In the genomic region with DNA sequence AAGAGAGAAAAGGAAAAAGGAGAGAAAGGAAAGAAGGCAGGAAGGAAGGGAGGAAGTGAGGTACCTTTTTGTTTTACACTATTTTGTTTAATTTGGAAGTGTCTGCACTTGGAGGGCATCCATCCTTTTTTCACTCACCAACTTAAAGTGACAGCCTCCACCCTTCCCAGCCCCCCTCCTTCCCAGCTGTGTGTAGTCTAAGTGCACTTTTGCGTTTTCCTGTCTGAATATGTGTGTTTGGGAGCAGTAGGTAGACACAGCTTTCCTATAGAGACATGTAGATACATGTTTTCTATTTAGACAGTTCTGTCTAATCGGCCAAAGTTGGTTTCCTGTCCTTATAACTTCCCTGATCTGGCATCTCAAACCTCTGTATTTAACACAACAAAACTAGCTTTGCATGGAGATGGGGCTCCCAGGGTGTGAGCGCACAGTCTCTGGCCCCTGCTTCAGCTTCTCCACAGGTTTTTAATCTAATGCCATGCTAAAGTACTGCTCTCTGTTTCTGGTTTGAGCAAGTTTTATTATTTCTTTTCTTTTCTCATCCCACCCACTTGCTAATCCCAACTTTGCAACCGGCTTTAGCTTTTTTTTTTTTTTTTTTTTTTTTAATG, we compare ENCODE assay signal across 8 mouse cellular contexts.
DNase-seq lines count a peak whose midpoint lies in the region; ATAC-seq and TF ChIP-seq lines count a peak whose summit lies in the region.

No protein-coding gene starts in this region.

- H3K4me1 ChIP-seq in spleen, adult 2 months (ENCODE audit: control insufficient read depth, insufficient read depth, insufficient read length): no peaks in the 10 kb centered on the region
- peaks cover 35% of the 10 kb centered on the region for H3K4me1 ChIP-seq in forebrain, embryonic 14.5 days (ENCODE audit: control insufficient read depth, insufficient read depth, low read length)
- peaks cover 43% of the 10 kb centered on the region for H3K4me1 ChIP-seq in limb, embryonic 15.5 days
- H3K4me1 ChIP-seq in stomach, postnatal 0 days (replicated peaks; ENCODE audit: control insufficient read depth, insufficient read depth): 0 out of 2 replicates have a peak, but pooled peaks cover 2% of the 10 kb centered on the region

- H3K9ac ChIP-seq in forebrain, embryonic 14.5 days (ENCODE audit: low read length): peak overlapping the region; percentile 54
- no peak overlapping the region for H3K9ac ChIP-seq in limb, embryonic 15.5 days
- H3K9ac ChIP-seq in stomach, postnatal 0 days (ENCODE audit: low read length): no peak overlapping the region

- WGBS in spleen, adult 2 months: 56% methylated on average over 4 of the region's 4 CpGs
- WGBS in forebrain, embryonic 14.5 days: 1% methylated on average over 4 of the region's 4 CpGs
- WGBS in limb, embryonic 15.5 days: 20% methylated on average over 4 of the region's 4 CpGs
- 37% methylated on average over 4 of the region's 4 CpGs for WGBS in stomach, postnatal 0 days

- peak overlapping the region; percentile 27; the same call in 1 of the 2 replicates for H3K4me3 ChIP-seq in spleen, adult 2 months (ENCODE audit: extremely low read depth, insufficient read depth, insufficient read length)
- H3K4me3 ChIP-seq in forebrain, embryonic 14.5 days (ENCODE audit: low read depth, low read length): peak overlapping the region; percentile 30
- H3K4me3 ChIP-seq in limb, embryonic 15.5 days: peak overlapping the region; percentile 33
- peak overlapping the region; percentile 28 for H3K4me3 ChIP-seq in stomach, postnatal 0 days (ENCODE audit: low read depth, low read length)

- H3K27me3 ChIP-seq in spleen, adult 2 months (ENCODE audit: control insufficient read depth, insufficient read depth, low read length): 0 out of 2 replicates have a peak, but pooled peaks cover 1% of the 10 kb centered on the region
- peaks cover 26% of the 10 kb centered on the region for H3K27me3 ChIP-seq in forebrain, embryonic 14.5 days (replicated peaks; ENCODE audit: control insufficient read depth, insufficient read depth, low read length)
- no peaks in the 10 kb centered on the region for H3K27me3 ChIP-seq in limb, embryonic 15.5 days
- H3K27me3 ChIP-seq in stomach, postnatal 0 days (ENCODE audit: control insufficient read depth, insufficient read depth, low read length): no peaks in the 10 kb centered on the region

- no peak for TF ChIP-seq CTCF in spleen, adult 2 months (IDR thresholded peaks at IDR 0.05; ENCODE audit: extremely low read depth, insufficient read depth, insufficient read length, insufficient replicate concordance)
- no peak for TF ChIP-seq CTCF in stomach, postnatal 0 days (IDR thresholded peaks at IDR 0.05; ENCODE audit: low read depth)

- no peaks in the 10 kb centered on the region for H3K9me3 ChIP-seq in forebrain, embryonic 14.5 days (replicated peaks; ENCODE audit: control insufficient read depth, low read length)
- H3K9me3 ChIP-seq in limb, embryonic 15.5 days: no peaks in the 10 kb centered on the region
- H3K9me3 ChIP-seq in stomach, postnatal 0 days (ENCODE audit: control insufficient read depth, low read length): no peaks in the 10 kb centered on the region

- ATAC-seq in forebrain, embryonic 14.5 days: no peak
- ATAC-seq in limb, embryonic 15.5 days (ENCODE audit: insufficient number of reproducible peaks, low FRiP score, low TSS enrichment, low read depth): no peak
- ATAC-seq in stomach, postnatal 0 days (ENCODE audit: low FRiP score, low TSS enrichment): no peak

- TF ChIP-seq POLR2A in spleen, adult 2 months (IDR thresholded peaks at IDR 0.05; ENCODE audit: low read depth, low read length): no peak

- no peaks in the 10 kb centered on the region for H3K36me3 ChIP-seq in spleen, adult 2 months (ENCODE audit: control insufficient read depth, insufficient read depth, low read length)
- H3K36me3 ChIP-seq in forebrain, embryonic 14.5 days (ENCODE audit: control insufficient read depth, insufficient read depth, low read length): no peaks in the 10 kb centered on the region
- no peaks in the 10 kb centered on the region for H3K36me3 ChIP-seq in limb, embryonic 15.5 days
- no peaks in the 10 kb centered on the region for H3K36me3 ChIP-seq in stomach, postnatal 0 days (ENCODE audit: control insufficient read depth, insufficient read depth, low read length)

- TF ChIP-seq EP300 in stomach, postnatal 0 days (optimal IDR thresholded peaks at IDR 0.05): no peak

- no peak overlapping the region for H3K27ac ChIP-seq in spleen, adult 2 months (ENCODE audit: insufficient read depth, low read length)
- H3K27ac ChIP-seq in forebrain, embryonic 14.5 days (ENCODE audit: low read depth, low read length): peak overlapping the region; percentile 85
- no peak overlapping the region for H3K27ac ChIP-seq in limb, embryonic 15.5 days
- H3K27ac ChIP-seq in stomach, postnatal 0 days (replicated peaks): no peak overlapping the region

- no peak for DNase-seq in spleen, adult 2 months (ENCODE audit: low read depth in 1 of 2, low spot score in 2 of 2)
- no peak for DNase-seq in spleen, postnatal 4 days (ENCODE audit: low spot score in 2 of 2)
- DNase-seq in forebrain, embryonic 14.5 days (ENCODE audit: low spot score): no peak
- DNase-seq in stomach, postnatal 0 days (ENCODE audit: low spot score): no peak
- DNase-seq in adrenal gland, postnatal 10 days: no peak
- no peak for DNase-seq in thymus, postnatal 4 days
- no peak for DNase-seq in frontal cortex, postnatal 14 days (ENCODE audit: low spot score in 2 of 2)

- H3K4me2 ChIP-seq in forebrain, embryonic 14.5 days (ENCODE audit: low read length): peak overlapping the region; percentile 53
- peak overlapping the region; percentile 63 for H3K4me2 ChIP-seq in limb, embryonic 15.5 days
- H3K4me2 ChIP-seq in stomach, postnatal 0 days (replicated peaks; ENCODE audit: low read depth): peak overlapping the region; percentile 70
